9 mouse cellular contexts compared by ENCODE assay signal in genomic region chr4:52989248-52989647, GRCm38 (mm10). TPM values are rescaled to one million over a fixed set of nuclear protein-coding genes. Genes with fewer than 3 reads are reported as not detected.
DNase-seq lines count a peak whose midpoint lies in the region; ATAC-seq and TF ChIP-seq lines count a peak whose summit lies in the region.
"Had no signal": no experiment of that assay in that cellular context is flagged by ENCODE, and none has a peak within 500 bp of the region (broad histone marks: within the 10 kb centered on the region; RNA-seq: fewer than 3 reads in every experiment).

TSS of gene Nipsnap3a (plus strand) at chr4:52989272.

- no peak for ATAC-seq in heart, embryonic 15.5 days (replicated peaks; ENCODE audit: insufficient number of reproducible peaks, insufficient read depth, low FRiP score, low read depth)
- no peak for ATAC-seq in liver, embryonic 11.5 days (replicated peaks; ENCODE audit: low FRiP score)

- H3K9me3 ChIP-seq in heart, embryonic 15.5 days (replicated peaks), result no peaks in the 10 kb centered on the region
- no peaks in the 10 kb centered on the region for H3K9me3 ChIP-seq in liver, embryonic 11.5 days (ENCODE audit: control insufficient read depth, low read length)
- H3K9me3 ChIP-seq: liver, embryonic 15.5 days had no signal

- H3K27ac ChIP-seq in heart, embryonic 15.5 days, result no peak within 1 kb of the TSS
- H3K27ac ChIP-seq in liver, embryonic 11.5 days (ENCODE audit: low read depth, low read length), result no peak within 1 kb of the TSS
- no peak within 1 kb of the TSS for H3K27ac ChIP-seq in testis, adult 2 months (ENCODE audit: control insufficient read depth, insufficient read depth, low read depth, low read length)
- no peak within 1 kb of the TSS for H3K27ac ChIP-seq in cerebellum, adult 2 months (ENCODE audit: insufficient read depth, low read length)
- H3K27ac ChIP-seq: liver, embryonic 15.5 days had no signal

- no peak for TF ChIP-seq CTCF in testis, adult 2 months (IDR thresholded peaks at IDR 0.05; ENCODE audit: control insufficient read depth, insufficient read depth, insufficient replicate concordance, low read depth, low read length)
- no peak for TF ChIP-seq CTCF in cerebellum, adult 2 months (IDR thresholded peaks at IDR 0.05; ENCODE audit: borderline replicate concordance, insufficient read depth, low read depth, low read length)

- H3K9ac ChIP-seq in heart, embryonic 15.5 days, result no peak within 1 kb of the TSS
- H3K9ac ChIP-seq in liver, embryonic 11.5 days (ENCODE audit: low read depth, low read length), result no peak within 1 kb of the TSS
- H3K9ac ChIP-seq: liver, embryonic 15.5 days had no signal

- 24% methylated on average over 12 of the region's 12 CpGs for WGBS in heart, embryonic 15.5 days
- 30% methylated on average over 12 of the region's 12 CpGs for WGBS in liver, embryonic 11.5 days
- WGBS in cerebellum, adult 2 months, result 38% methylated on average over 12 of the region's 12 CpGs

- DNase-seq in thymus, postnatal 4 days, result peak; percentile 16
- no peak for DNase-seq in thymus, postnatal 25 days
- DNase-seq in liver, embryonic 11.5 days (ENCODE audit: low spot score), result no peak
- no peak for DNase-seq in left cerebral cortex, adult 11 months (ENCODE audit: low spot score)
- no peak for DNase-seq in cerebellum, adult 2 months
- DNase-seq in layer of hippocampus, adult 11-12 months (ENCODE audit: low spot score), result no peak

- H3K27me3 ChIP-seq in heart, embryonic 15.5 days, result no peaks in the 10 kb centered on the region
- H3K27me3 ChIP-seq in liver, embryonic 11.5 days (replicated peaks; ENCODE audit: control insufficient read depth, insufficient read depth, low read length), result no peaks in the 10 kb centered on the region
- no peaks in the 10 kb centered on the region for H3K27me3 ChIP-seq in testis, adult 2 months (ENCODE audit: control insufficient read depth, insufficient read depth, low read length)
- no peaks in the 10 kb centered on the region for H3K27me3 ChIP-seq in cerebellum, adult 2 months (ENCODE audit: control insufficient read depth, insufficient read depth, low read length)
- H3K27me3 ChIP-seq: liver, embryonic 15.5 days had no signal

- H3K4me3 ChIP-seq in heart, embryonic 15.5 days, result peak within 1 kb of the TSS; percentile 20; the same call in 1 of the 2 replicates
- H3K4me3 ChIP-seq in liver, embryonic 11.5 days (ENCODE audit: low read depth, low read length), result no peak within 1 kb of the TSS
- H3K4me3 ChIP-seq in testis, adult 2 months (ENCODE audit: control insufficient read depth, low read depth, low read length), result peak within 1 kb of the TSS; percentile 81
- no peak within 1 kb of the TSS for H3K4me3 ChIP-seq in cerebellum, adult 2 months (replicated peaks; ENCODE audit: insufficient read depth, low read depth, low read length)
- H3K4me3 ChIP-seq: liver, embryonic 15.5 days had no signal

- H3K4me1 ChIP-seq in heart, embryonic 15.5 days (replicated peaks), result peaks cover 4% of the 10 kb centered on the region; the same call in 1 of the 2 replicates
- H3K4me1 ChIP-seq in liver, embryonic 11.5 days (replicated peaks; ENCODE audit: control insufficient read depth, insufficient read depth, low read length), result no peaks in the 10 kb centered on the region
- peaks cover 4% of the 10 kb centered on the region for H3K4me1 ChIP-seq in testis, adult 2 months (ENCODE audit: control insufficient read depth, insufficient read depth, low read length)
- no peaks in the 10 kb centered on the region for H3K4me1 ChIP-seq in cerebellum, adult 2 months (ENCODE audit: control insufficient read depth, insufficient read depth, low read length)
- H3K4me1 ChIP-seq: liver, embryonic 15.5 days had no signal

- peak within 1 kb of the TSS; percentile 55 for H3K4me2 ChIP-seq in heart, embryonic 15.5 days
- H3K4me2 ChIP-seq in liver, embryonic 11.5 days, result peak within 1 kb of the TSS; percentile 46
- H3K4me2 ChIP-seq: liver, embryonic 15.5 days had no signal

- H3K36me3 ChIP-seq in heart, embryonic 15.5 days, result no peaks in the 10 kb centered on the region
- no peaks in the 10 kb centered on the region for H3K36me3 ChIP-seq in liver, embryonic 11.5 days (ENCODE audit: control insufficient read depth, insufficient read depth, low read length)
- H3K36me3 ChIP-seq in testis, adult 2 months (ENCODE audit: control insufficient read depth, insufficient read depth, low read length), result no peaks in the 10 kb centered on the region
- H3K36me3 ChIP-seq: liver, embryonic 15.5 days had no signal

- peak; percentile 74; the same call in 1 of the 2 replicates for TF ChIP-seq POLR2A in testis, adult 2 months (IDR thresholded peaks at IDR 0.05; ENCODE audit: control insufficient read depth, low read depth, low read length)
- no peak for TF ChIP-seq POLR2A in cerebellum, adult 2 months (IDR thresholded peaks at IDR 0.05; ENCODE audit: borderline replicate concordance, insufficient read depth, low read length)

RNA-seq across cellular contexts. Expression of gene Nipsnap3a, which starts in this region (rescaled TPM):
- not detected in 2 replicates for polyA plus RNA-seq in heart, embryonic 15.5 days (2015; fragmentation: Nextera tagmentation; extraction: Ambion mirVana)
- polyA plus RNA-seq in liver, embryonic 11.5 days (2014; fragmentation: Nextera tagmentation; extraction: Ambion mirVana), result not detected in 2 replicates
- 107 and 121 TPM in 2 replicates for polyA plus RNA-seq in testis, adult 2 months (2012; rRNA removed)
- polyA plus RNA-seq in cerebellum, adult 2 months (2012; rRNA removed), result not detected in 2 replicates
- polyA plus RNA-seq: liver, embryonic 15.5 days had no signal

Comparison
In these comparisons a context has a peak if more than half of its experiments do, and no peak if none do; other contexts are left out.
1. RNA of gene Nipsnap3a (polyA plus RNA-seq): 107 to 121 TPM in testis, adult 2 months; not detected in heart, embryonic 15.5 days, not detected in liver, embryonic 11.5 days and not detected in cerebellum, adult 2 months; every median in the first group is over 100 times any median in the second.
2. H3K4me3 ChIP-seq: peak in heart, embryonic 15.5 days (single experiment) and testis, adult 2 months (single experiment); none in liver, embryonic 11.5 days (single experiment) and cerebellum, adult 2 months (single experiment).